Mouse (Mus musculus) lung, embryonic 14.5 days (tissue): ENCODE results near the gene Necap2. TPM values are rescaled to one million over a fixed set of nuclear protein-coding genes. Genes with fewer than 3 reads are reported as not detected.

Experiments used
- ATAC-seq: fragments of 200-750 bp; cut with Nextera tagmentation; 2 replicates; pipeline ENCODE4 v1.8.0; 2017; ENCODE audit warnings: mild to moderate bottlenecking, moderate TSS enrichment, moderate library complexity; ENCODE audit not compliant: insufficient read depth
- DNase-seq: peaks from one replicate; pipeline ENCODE4 v3.0.0-alpha.2; 2015
- H3K27ac ChIP-seq: fragments of 300-500 bp; sonication (generic); 2 replicates; pipeline ENCODE4 v1.5.1; 2014; ENCODE audit warnings: low read depth, mild to moderate bottlenecking, moderate library complexity
- H3K27me3 ChIP-seq: fragments of 300-500 bp; sonication (generic); 2 replicates; pipeline ENCODE4 v1.6.1; 2014; ENCODE audit warnings: low read length, control low read depth; ENCODE audit not compliant: insufficient read depth
- H3K36me3 ChIP-seq: fragments of 300-500 bp; sonication (generic); 2 replicates; pipeline ENCODE4 v1.6.1; 2014; ENCODE audit warnings: control low read depth; ENCODE audit not compliant: insufficient read depth
- H3K4me1 ChIP-seq: fragments of 300-500 bp; sonication (generic); 2 replicates; pipeline ENCODE4 v1.6.1; 2014; ENCODE audit warnings: antibody characterized with exemption, control low read depth; ENCODE audit not compliant: insufficient read depth
- H3K4me2 ChIP-seq: fragments of 300-500 bp; sonication (generic); 2 replicates; pipeline ENCODE4 v1.6.1; 2014; ENCODE audit warnings: mild to moderate bottlenecking
- H3K4me3 ChIP-seq: fragments of 300-500 bp; sonication (generic); 2 replicates; pipeline ENCODE4 v1.5.1; 2014; ENCODE audit warnings: low read depth, low read length
- H3K9ac ChIP-seq: fragments of 300-500 bp; sonication (generic); 2 replicates; pipeline ENCODE4 v1.6.1; 2014
- H3K9me3 ChIP-seq: fragments of 300-500 bp; sonication (generic); 2 replicates; pipeline ENCODE4 v1.6.1; 2016; ENCODE audit warnings: low read depth, low read length, control low read depth
- CTCF ChIP-seq: IDR thresholded peaks from 2 replicates; pipeline ENCODE4 v1.5.1; 2016; ENCODE audit warnings: antibody characterized with exemption, low read depth
- WGBS: fragments of 180-500 bp; shearing (Covaris S2); extraction: QIAGEN DNeasy Blood & Tissue Kit; methylation state at CpG from one replicate; pipeline ENCODE4 v1.1.7; 2014; 5-methylcytosine and 5-hydroxymethylcytosine counted together
- polyA plus RNA-seq: library from polyadenylated mRNA; unstranded; fragments of >200 nt; fragmentation: Nextera tagmentation; extraction: Ambion mirVana; gene quantifications from 2 replicates; pipeline ENCODE4 v1.2.1, GENCODE M21; 2014

The Necap2 gene
- polyA plus RNA-seq, 1 experiment from 2014 or later = 93.6 TPM

DNA sequence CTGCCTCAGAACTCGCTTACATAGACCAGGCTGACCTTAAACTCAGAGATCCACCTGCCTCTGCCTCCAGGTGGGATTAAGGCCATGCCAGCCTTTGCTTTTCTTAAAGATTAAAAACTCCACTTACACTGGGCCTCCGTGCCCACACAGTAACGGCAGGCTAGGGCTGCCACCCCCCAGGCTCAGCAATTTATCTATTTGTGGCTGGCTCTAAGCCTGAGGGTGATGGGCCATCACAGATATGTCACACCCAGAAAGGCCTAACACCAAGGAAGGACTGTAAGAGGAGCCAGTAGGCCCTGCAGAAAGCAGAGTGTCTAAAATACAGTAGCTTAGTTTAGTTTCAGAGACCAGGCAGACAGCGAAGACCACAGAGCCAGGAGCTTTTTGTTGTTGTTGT lies 4.0 kb downstream of the Necap2 start:
- no peak for ATAC-seq
- Histone ChIP-seq H3K27me3 (no peaks in the 10 kb centered on the region), H3K4me1 (peaks cover 7% of the 10 kb centered on the region; the same call in 1 of the 2 replicates), H3K36me3 (peaks cover 52% of the 10 kb centered on the region), H3K4me2 (no peak overlapping the region), H3K9ac (no peak overlapping the region), H3K4me3 (no peak overlapping the region), H3K27ac (no peak overlapping the region), H3K9me3 (no peaks in the 10 kb centered on the region)
- 85% methylated on average over 4 of the region's 4 CpGs for WGBS
- no peak for TF ChIP-seq CTCF
- DNase-seq = no peak

DNA sequence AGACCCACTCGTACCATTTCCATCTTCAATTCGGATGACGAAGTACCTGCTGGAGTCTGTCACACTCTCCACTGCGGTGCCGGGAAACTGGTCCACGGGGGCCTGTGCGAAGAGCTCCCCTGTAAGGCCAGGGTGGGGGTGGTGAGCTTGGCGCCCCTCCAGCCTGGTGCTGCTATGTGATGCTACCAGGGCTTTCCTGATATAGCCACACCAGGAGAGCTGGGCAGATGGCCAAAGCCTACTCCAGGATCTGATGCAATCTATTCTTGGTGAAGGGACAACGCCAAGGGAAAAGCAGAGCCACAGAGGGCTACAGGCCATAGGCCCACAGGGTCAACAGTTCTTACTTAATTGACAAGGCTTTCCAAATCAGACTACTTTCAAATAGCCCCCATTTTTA lies 4.5 kb downstream of the Necap2 start:
- TF ChIP-seq CTCF = no peak
- H3K27ac ChIP-seq = no peak overlapping the region
- H3K36me3 ChIP-seq = peaks cover 57% of the 10 kb centered on the region

DNA sequence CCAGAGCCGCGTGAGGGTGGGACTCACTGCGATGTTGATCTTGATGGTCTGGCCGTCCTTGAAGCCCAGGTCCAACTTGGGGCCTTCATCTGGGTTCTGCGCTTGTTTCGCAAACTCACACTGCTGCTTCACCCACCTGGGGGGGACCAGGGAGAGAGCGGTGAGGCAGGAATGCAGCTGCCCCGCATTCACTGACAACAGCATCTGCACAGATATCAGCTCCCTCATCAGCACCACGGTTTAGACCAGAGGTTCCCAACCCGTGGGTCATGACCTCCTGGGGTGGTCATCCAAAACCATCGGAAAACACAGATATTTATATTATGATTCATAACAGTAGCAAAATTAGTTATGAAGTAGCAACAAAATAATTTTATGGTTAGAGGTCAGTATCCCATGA lies 5.7 kb downstream of the Necap2 start:
- H3K9me3 ChIP-seq = no peaks in the 10 kb centered on the region
- no peak overlapping the region for H3K9ac ChIP-seq
- no peak overlapping the region for H3K27ac ChIP-seq
- DNase-seq = no peak
- 85% methylated on average over 11 of the region's 11 CpGs for WGBS
- no peak overlapping the region for H3K4me2 ChIP-seq
- H3K4me3 ChIP-seq = no peak overlapping the region
- H3K4me1 ChIP-seq = peaks cover 6% of the 10 kb centered on the region; the same call in 1 of the 2 replicates
- TF ChIP-seq CTCF = no peak
- no peak for ATAC-seq
- no peaks in the 10 kb centered on the region for H3K27me3 ChIP-seq
- H3K36me3 ChIP-seq = peaks cover 68% of the 10 kb centered on the region

More for the DNA sequence above, 4.5 kb downstream of the Necap2 start:
- H3K4me3 ChIP-seq = no peak overlapping the region
- no peaks in the 10 kb centered on the region for H3K27me3 ChIP-seq
- peaks cover 7% of the 10 kb centered on the region; the same call in 1 of the 2 replicates for H3K4me1 ChIP-seq
- ATAC-seq (no peak), DNase-seq (peak; percentile 57)
- WGBS = 62% methylated on average over 9 of the region's 9 CpGs
- H3K4me2 ChIP-seq = no peak overlapping the region
- no peak overlapping the region for H3K9ac ChIP-seq
- no peaks in the 10 kb centered on the region for H3K9me3 ChIP-seq

DNA sequence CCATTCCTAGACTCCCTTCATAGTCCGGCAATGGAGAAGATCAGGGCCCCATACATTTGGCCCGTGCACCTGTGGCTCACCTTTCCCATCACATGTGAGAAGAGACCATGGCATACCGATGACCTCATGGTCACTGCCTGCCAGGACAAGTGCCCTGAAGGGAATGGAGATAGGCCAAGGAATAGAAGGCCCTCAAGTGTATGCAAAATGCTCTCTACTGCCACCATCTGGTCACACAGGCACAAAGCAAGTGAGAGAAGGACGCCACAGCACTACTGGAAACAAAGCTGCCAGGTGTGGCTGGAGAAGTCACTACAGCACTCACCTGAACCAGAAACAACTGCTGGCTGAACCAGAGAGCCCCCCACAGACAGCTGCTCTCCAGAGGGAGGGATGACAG lies 8.4 kb downstream of the Necap2 start:
- no peaks in the 10 kb centered on the region for H3K27me3 ChIP-seq
- H3K36me3 ChIP-seq = peaks cover 87% of the 10 kb centered on the region
- H3K9me3 ChIP-seq = no peaks in the 10 kb centered on the region
- no peak overlapping the region for H3K9ac ChIP-seq
- TF ChIP-seq CTCF = peak; percentile 91
- DNase-seq (peak; percentile 80), ATAC-seq (no peak)
- H3K4me3 ChIP-seq = no peak overlapping the region
- H3K4me2 ChIP-seq = no peak overlapping the region
- 62% methylated on average over 4 of the region's 4 CpGs for WGBS
- H3K4me1 ChIP-seq = peaks cover 8% of the 10 kb centered on the region; the same call in 1 of the 2 replicates
- H3K27ac ChIP-seq = no peak overlapping the region

DNA sequence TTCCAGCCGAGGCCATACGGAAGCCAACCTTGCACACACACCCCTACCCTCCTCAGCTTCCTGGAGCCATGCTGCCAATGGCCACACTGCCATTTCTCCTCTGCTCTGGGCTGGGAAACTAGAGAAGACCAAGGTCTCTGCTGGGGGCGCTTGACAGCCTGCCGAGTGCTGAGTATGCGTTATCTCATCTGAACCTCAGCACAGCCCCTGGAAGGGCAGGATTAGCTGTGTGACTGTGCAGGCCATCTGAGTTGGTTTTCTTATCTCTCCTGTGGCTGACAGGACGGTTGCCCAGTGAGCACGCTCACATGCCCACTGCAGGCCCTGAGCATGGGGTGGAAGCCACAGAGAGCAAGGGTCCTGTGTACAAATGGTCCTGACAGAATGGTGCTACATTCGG lies 9.5 kb downstream of the Necap2 start:
- H3K4me3 ChIP-seq = no peak overlapping the region
- peaks cover 81% of the 10 kb centered on the region for H3K36me3 ChIP-seq
- H3K4me2 ChIP-seq = no peak overlapping the region
- no peak for TF ChIP-seq CTCF
- H3K27me3 ChIP-seq = no peaks in the 10 kb centered on the region
- WGBS = 83% methylated on average over 8 of the region's 8 CpGs
- no peaks in the 10 kb centered on the region for H3K9me3 ChIP-seq
- ATAC-seq (no peak), DNase-seq (no peak)
- peaks cover 8% of the 10 kb centered on the region; the same call in 1 of the 2 replicates for H3K4me1 ChIP-seq
- H3K27ac ChIP-seq = no peak overlapping the region
- no peak overlapping the region for H3K9ac ChIP-seq

DNA sequence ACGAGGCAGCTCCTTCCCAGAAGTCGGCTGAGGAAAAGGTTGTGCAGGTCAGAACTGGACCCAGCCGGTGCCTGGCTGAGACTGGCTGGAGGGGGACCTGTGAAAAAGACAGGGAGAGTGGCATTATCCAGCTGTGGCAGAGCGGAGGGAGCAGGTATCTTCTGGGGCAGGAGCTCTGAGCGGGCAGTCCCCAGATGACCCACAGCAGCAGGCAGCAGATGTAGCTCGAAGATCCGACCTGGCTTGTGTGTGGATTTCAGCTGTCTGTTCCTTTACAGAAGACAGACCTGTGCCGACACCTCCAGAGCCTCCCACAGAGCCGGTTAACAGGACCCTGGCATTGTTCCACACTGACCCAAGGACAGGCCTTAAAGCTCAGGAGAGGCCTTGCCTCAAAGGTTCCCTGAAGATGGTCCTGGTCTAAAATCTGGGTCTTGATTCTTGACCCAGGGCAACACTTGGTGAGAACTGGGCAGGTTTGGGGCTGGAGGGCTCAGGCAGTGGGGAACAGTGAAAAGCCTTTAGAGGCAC lies 10.6 kb downstream of the Necap2 start:
- ATAC-seq (no peak), DNase-seq (no peak)
- H3K4me2 ChIP-seq = no peak overlapping the region
- H3K36me3 ChIP-seq = peaks cover 70% of the 10 kb centered on the region
- no peak overlapping the region for H3K4me3 ChIP-seq
- no peak for TF ChIP-seq CTCF
- H3K4me1 ChIP-seq = peaks cover 8% of the 10 kb centered on the region; the same call in 1 of the 2 replicates
- no peak overlapping the region for H3K9ac ChIP-seq
- 67% methylated on average over 9 of the region's 9 CpGs for WGBS
- H3K9me3 ChIP-seq = no peaks in the 10 kb centered on the region
- H3K27me3 ChIP-seq = no peaks in the 10 kb centered on the region
- H3K27ac ChIP-seq = peak overlapping the region; percentile 83; the same call in 1 of the 2 replicates

DNA sequence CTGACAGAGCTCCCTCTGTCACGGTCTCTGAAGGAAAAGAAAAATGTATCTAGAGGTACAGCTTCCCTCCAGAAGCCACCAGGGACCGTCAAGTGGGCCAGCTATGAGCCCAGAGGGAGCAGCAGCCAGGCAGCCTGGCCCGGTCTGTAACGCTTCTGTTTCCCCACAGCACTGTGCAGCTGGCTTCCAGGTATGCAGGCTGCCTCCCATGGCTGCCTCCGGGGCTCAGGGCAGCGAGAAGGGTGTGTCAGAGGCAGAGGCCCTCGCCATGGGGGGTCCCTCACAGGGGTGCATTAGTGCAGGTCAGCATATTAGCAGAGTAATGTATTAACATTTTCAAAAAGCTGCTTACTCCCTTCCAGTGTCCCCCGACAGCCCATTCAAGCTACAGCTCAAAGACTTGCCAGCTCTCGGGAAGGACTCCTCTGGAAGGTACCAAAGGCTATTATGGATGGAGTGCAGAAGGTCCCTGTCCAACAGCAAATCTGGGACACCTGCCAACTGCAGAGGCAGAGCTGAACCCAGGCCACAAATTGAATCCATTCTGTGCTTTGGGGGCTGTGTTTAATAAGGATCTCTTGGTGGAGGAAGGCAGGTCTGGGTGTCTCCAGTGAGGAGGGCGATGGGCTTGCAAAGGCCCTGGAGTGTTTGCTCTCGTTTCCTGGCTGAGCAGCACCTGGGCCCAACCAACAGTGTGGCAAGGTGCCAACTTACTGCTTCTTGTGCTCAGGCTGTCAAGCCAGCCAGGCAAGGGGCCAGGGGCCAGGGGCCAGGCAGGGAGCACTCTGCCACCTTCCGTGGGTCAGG lies 11.2 kb downstream of the Necap2 start:
- TF ChIP-seq CTCF = no peak
- H3K4me2 ChIP-seq = no peak overlapping the region
- DNase-seq (peak; percentile 80), ATAC-seq (peak; percentile 47)
- H3K27ac ChIP-seq = peak overlapping the region; percentile 83
- H3K36me3 ChIP-seq = peaks cover 64% of the 10 kb centered on the region
- no peaks in the 10 kb centered on the region for H3K9me3 ChIP-seq
- 48% methylated on average over 12 of the region's 12 CpGs for WGBS
- peaks cover 8% of the 10 kb centered on the region; the same call in 1 of the 2 replicates for H3K4me1 ChIP-seq
- H3K27me3 ChIP-seq = no peaks in the 10 kb centered on the region
- H3K9ac ChIP-seq = no peak overlapping the region
- no peak overlapping the region for H3K4me3 ChIP-seq
